Mouse (Mus musculus) ovary, postnatal 14 days (tissue): ENCODE measurements at regions not wholly inside any gene's neighbourhood (a gene's known extent, or its start where the extent isn't known, plus 50 kb on each side); places are given as distances from the start of the nearest gene placed in this dataset.

Experiments used
- DNase-seq: peaks from one replicate; pipeline ENCODE4 v3.0.0; 2022; ENCODE audit warnings: low spot score

DNA sequence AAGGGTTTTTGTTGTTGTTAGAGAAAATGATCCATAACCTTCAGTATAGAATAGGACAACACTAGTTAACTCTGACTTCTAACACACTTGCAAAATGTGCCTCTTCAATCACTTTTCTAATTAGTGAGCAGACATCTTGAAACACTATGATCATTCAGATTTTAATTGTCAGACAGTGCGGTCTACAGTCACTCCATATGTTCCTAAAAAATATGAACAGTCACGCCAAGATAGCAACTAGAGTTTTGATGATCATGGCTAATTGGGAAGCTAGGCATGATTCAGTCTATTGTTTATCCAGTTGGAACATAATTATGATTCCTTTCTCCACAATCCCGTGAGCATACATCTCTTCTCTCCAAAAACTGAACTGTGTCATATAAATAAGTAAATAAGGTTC, 372.1 kb downstream of the Fam198b start:
- no peak for DNase-seq

DNA sequence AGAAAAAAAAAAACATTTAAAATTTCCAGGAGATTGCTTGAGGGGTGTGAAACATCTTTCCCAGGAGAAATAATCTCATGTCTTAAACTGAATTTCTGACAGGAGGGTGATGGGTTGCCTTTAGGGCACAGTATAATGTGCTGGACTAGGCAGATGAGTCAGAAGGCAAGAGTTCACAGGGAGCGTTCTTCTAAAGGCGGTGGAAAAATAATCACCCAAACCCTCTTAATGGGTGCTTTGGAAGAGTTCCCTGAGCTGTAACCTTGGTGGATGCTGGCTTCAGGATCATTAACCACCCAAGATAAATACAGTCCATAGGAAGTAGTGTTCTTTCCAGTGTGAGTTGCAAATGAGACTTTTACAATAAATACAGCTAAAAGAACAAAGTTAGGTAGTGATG, 378.8 kb downstream of the Fam198b start:
- no peak for DNase-seq

DNA sequence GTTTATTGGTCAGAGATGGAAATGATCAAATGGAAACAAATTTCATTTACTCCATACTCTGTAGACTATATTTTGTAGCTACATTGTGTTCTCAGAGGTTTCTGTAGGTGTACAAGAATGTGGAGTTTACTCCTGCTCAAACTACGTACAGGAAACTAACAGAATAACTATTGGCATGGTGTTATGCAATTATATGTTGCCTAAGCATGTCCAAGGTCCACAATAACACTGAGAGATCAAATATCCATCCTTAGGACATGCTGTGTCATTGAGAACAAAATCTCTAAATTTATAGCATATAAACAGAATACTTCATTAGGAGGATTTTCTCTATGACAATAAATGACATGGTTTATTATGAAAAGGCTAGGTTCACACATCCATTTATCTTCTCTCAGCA, 400.3 kb downstream of the Fam198b start:
- DNase-seq = no peak

DNA sequence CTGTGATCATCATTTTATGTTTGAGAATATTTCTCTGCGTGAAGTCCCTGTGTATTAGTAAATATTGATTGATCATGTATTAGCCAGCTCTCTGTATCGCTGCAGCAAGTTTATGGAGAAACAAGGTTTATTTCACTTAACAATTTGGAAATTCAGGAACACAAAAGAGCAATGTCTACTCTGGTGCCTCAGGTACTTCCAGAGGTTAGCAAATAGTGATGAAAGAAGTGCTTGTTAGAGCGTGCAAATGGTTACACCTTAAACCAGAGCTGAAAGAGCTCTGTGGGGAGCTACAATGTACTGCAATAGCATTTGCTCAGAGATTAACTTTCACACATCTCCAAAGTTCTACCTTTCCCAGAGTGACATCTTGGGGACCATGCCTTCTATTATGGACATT, 400.9 kb downstream of the Fam198b start:
- DNase-seq = no peak

DNA sequence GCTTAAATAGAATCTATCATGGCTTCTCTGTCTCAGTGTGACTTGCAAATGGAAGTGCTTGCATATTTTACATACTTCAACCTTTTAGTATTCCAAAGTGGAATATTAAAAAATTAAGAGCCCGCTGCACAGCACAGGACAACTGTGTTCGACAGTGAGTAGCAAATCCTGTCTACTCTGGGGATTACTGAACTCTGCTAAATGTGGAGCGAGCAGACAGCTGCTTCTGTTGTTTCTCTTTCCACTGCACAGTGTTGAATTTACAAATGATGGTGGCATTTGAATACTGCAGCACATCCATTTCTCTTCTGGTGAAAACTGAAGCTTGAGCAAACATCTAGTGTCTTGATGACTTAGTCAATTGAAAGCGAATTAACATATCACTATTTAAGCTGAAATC, 409.2 kb downstream of the Fam198b start:
- no peak for DNase-seq

DNA sequence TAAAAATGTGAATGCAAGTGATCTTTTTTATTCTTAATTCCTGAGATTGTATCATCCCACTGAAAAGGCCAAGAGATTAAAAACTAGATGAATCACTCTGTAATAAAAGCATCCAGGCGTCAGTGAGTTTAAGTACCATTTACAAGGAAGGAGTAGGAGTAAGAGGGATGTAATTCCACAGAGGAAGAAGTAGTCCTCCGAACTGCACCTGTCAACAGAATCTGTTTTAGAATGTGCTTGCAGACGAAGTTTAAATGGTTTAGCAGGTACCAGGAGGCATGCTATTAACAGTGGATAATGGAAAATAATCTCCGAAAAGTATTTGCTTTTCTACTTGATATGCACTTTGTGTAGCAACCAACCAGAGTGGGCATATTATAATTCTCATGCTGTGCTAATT, 423.3 kb downstream of the Fam198b start:
- DNase-seq = no peak

DNA sequence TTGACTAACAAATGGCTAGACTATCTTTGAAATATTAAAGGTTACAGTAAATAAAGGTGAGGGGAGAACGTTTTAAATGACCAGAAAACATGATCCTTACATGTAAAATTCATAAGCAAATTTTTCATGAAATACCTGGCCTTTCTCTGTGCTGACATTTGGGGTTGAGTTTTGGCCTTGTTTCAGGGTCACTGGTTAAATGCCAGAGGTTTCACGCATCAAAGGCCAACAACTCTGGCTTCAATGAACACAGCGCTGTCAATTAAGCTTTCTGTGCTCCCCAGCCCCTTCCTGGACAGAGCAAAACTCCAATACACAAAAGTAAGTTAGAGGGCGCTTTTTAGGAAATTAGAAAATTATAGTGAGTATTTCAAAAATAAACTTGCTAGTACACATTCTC, 425.6 kb downstream of the Fam198b start:
- no peak for DNase-seq

DNA sequence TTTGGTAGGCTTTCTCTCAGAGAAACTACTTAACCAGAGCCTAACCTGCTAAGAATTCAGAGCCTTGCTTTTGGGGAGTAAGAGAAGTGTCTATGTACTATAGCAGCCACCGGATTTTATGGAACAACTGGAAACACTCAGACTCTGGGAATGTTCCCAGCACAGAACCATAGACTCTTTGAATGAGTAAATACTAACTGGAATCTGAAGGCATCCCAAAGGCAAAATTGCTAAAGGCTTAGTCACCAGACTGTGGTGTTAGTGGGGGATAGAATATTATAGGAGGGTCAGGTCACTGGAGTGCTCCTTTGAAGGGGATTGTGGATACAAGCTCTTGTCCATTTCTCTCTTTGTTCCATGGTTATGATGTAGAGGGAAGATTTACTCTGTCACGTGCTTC, 427.4 kb downstream of the Fam198b start:
- DNase-seq = no peak

DNA sequence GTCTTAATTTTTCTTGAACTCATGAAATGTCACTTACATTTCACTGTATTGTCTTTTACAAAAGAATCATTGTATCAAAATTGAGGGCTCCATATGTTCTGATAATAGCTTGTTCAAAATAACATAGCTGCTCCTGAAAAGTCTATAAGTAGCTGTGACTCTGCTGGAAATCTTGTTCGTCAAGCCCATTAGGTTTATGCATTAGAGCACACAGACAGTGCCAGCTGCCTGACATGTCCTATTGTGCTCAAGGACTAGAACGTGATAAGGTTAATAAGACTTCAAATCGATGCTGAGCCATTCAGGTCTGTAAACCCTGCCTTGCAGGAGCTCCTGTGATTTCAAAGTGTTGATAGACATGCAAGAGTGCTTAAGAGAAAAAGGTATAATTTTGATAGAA, 438.0 kb downstream of the Fam198b start:
- no peak for DNase-seq

DNA sequence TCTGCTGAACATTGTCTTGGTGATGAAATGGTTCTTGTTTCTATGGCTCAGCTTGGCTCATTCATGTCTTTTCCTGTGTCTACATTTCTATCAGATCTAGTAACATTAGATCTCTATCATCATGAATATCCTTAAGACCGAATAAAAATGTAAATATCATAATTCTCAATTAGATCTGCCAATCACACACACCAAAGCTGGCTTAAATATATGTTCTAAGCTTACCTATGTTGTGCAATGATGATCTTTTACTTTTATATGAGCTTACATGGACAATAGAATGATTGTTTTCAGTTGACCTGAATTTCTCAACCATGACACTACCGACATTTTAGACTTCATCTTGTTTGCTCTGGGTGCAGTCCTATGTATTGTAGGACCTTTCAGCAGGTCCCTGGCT, 440.4 kb downstream of the Fam198b start:
- no peak for DNase-seq

DNA sequence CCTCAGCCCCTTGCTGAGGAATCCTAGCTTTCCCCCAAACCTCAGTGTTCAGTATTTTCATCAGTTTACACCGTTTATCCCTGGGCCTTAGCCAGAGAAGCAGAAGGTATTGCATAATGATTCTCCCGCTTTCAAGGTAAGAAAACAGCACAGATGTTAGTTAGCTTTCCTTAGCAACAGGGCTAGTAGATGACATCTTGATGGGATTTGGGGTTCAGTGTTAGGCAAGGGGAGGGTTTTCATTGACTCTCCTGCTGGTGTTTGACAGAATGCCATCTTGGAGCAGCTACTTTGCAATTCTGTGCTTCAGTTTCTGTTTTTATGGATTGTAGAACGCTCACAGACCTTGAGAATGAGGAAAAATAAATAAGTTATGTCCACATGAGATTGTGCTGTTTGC, 447.4 kb downstream of the Fam198b start:
- no peak for DNase-seq

DNA sequence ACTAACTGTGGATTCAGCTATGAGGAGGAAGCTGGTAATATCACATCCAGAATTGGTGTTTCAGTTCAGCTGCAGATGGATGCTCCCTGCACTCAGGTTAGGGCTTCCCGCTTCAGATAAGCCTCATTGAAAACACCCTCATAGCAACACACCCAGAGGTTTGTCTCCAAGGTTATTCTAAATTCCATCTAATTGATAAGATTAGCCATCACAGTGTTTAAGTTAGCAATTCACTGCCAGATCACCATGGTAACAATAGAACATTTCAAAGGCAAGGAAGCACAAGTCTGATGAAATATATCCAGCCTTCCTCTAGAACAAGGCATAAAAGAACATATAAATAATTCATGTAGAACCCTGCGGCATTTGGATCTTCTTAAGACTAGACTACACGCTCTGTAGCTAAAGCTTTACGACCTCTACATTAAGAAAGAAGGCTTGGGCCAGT, 450.1 kb downstream of the Fam198b start:
- DNase-seq = no peak

DNA sequence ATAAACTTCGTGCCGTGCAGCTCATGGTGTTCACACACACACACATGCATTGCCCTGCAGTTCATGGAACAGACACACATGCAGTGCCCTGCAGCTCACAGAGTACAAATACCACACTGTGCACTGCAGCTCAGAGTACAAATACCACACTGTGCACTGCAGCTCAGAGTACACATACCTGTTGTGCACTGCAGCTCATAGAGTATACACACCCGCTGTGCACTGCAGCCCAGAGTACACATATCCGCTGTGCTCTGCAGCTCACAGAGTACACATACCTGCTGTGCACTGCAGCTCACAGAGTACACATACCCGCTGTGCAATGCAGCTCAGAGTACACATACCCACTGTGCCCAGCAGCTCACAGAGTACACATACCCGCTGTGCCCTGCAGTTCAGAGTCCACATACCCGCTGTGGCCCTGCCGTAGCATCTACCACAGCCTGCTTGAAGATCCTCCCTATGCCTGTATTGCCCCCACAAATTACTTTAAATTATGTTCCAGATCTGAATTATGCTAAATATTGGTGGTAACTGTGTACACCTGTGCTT, 451.9 kb downstream of the Fam198b start:
- no peak for DNase-seq

DNA sequence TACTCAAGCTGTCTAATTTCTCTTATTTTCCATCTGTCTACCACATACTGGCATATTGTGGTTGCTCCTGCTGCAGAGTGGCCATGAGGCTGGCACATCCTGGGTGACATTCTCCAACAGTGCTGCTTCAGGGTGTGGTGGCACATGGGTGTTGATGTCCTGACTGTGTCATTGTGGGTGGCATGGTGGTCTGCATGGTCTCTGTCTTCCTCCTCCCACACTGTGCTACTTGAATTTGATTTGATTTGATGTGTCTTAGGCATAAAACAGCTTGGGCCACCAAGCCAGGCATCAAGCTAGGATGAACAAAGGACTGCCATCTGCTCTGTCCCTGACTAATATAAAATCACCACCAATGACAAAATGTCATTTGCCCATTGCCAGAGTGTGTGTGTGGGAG, 434.7 kb downstream of the Gria2 start:
- no peak for DNase-seq

DNA sequence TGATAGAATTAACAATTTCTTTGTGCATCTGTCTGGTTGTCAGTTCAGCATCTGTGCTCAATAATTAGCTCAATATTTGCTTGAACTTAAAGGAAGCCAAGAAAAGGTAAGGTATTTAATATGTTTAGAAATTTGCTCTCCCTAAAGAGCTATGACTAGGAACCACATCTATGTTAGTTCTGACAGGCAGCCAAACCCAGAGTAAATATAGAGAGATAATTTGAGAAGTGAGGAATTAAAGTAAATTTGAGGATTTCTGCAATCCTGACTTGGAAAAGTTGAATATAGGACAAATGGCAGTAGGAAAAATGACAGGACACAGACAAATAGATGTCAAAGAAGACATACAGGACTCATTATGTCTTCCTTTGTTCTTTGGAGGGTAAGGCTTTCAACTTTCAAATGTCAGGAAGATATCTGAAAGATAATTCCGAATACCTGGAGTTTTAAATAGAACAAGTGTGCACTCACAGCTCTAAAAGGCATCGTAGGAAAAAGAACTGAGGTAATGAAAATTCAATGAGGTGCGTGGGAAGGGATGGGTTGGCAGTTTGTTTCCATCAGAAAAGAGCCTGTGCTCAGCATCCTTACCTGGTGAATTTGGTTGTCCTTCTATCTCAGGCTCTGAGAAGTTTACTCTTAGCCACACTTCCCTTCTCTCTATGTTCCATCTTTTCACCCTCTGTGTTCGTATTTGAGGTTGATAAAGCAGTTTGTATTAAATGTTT, 433.3 kb downstream of the Gria2 start:
- no peak for DNase-seq

DNA sequence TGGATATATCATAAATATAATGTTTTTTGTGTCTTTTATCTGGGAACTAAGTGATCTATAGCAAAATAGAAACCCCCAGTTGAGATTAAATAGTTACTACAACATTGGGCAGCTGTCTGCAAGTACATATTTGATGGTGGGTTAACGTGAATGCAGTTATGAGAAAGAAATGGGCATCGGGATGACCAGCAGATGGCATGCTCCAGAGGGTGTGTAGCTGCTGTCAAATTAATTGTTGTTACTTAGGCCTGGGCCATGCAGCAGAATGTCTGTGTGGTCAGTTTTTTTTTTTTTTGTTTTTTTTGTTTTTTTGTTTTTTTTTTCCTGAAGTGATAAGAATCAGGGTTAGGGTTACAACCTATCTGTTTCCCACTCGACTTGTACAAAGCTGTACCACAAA, 430.2 kb downstream of the Gria2 start:
- DNase-seq = no peak

DNA sequence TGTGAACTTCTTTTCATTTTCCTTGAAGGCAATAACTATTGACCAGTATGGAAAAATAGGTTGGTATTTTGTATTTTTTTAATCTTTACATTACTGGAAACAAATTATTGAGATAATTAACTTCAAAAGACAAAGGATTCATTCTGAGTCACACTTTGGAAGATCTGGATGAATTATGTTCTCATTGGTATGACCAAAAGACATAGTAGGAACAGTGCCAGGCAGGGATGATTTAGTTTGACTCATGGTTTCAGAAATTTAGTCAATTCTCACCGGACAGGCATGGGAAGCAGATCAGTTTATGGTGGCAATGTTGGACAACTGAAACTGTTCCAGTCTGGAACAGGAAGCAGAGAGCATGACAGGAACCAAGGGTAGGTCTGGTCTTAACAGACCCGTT, 416.6 kb downstream of the Gria2 start:
- DNase-seq = no peak

DNA sequence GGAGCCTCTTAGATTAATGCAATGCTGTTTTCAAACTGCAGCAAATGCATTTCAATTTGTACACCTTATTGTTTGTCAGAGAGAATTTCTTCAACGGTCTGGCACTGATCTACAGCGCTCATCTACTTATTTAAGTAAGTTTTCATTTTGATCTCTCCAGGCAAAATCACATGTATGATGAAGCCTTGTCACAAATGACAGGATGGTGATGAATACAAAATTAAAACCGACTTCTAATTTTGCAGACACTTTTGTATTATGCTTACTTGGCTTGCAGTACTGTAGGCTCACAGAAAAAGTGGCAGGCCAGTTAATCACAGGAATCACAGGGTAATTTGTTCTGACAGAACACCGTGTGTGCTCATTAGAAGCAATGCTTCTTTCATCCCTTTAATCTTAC, 406.4 kb downstream of the Gria2 start:
- DNase-seq = no peak

DNA sequence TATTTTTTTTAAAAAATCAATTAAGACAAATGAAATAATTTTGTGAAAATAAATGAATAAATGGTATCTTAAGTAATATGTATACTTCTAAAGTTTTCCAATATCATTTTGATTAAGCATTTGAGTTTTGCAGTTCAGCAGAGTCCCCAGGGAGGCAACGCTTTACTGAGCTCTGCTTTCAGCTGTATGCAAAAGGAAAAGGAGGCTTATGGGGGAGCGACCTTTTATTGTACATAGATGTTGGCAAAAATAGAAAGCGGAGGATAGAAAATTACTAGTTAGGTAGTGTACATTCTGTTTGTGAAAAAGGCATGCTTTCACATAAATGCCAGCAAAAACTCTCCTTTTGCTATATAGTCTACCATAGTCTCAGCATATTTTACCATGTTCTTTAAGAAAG, 382.2 kb downstream of the Gria2 start:
- DNase-seq = no peak

DNA sequence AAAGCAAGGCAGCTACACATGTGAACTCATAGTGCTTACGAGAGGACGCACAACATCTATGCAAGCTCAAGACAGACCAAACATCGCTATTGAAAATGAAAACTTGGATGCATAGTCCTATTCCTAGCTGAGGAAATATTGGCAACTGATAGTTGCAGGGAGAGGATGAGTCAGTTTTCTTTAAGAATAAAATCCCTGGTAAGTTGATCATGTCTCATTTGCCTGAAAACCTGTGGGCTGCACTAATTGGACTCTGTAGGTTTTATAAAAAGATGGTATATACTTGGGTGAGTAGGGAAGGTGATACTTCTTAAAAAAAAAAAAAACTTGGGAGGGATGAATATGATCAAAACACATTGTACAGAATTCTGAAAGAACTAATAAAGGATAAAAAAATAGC, 381.2 kb downstream of the Gria2 start:
- DNase-seq = no peak

DNA sequence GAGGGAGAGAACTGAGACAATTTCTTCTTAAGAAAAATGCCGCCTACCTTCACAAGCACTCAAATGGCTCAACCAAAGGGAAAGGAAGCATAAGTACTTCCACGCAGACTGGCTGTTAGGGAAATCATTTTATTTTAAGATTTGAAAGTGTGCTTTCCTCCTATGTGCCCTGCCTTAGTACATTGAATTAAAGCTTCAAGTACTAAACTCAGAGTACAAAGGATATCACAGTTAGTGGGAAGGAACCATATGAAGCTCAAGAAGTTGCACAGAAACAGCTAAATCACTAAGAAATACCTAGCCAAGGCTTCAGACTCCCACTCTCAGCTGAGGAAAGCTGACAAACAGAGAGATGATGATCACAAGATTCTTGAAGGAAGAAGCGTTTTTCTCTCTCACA, 380.5 kb downstream of the Gria2 start:
- DNase-seq = no peak

DNA sequence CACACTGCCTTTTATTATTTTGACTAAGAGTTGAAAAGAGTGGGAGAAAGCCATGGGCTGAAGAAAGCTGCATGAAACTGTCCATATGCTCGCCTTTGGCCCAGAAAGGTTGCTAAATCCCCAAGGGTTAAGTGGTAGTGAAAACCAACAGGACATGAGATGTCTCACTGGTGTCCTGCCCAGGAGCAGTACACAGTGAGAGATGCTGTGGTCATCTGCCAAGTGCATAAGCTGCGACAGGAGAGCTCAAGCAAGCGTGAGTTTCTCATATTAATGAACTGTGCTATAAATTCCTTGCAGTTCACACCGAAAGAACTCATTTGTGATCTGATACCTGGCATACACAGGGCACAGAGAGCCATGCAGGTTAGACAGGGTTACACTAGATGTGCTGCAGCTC, 380.0 kb downstream of the Gria2 start:
- DNase-seq = no peak
